Mouse (Mus musculus): ENCODE results near the gene Ngrn. TPM values are rescaled to one million over a fixed set of nuclear protein-coding genes. Genes with fewer than 3 reads are reported as not detected.

Ngrn gene
- polyA plus RNA-seq, 1 experiment from 2014 or later, result 40.8 TPM

DNA sequence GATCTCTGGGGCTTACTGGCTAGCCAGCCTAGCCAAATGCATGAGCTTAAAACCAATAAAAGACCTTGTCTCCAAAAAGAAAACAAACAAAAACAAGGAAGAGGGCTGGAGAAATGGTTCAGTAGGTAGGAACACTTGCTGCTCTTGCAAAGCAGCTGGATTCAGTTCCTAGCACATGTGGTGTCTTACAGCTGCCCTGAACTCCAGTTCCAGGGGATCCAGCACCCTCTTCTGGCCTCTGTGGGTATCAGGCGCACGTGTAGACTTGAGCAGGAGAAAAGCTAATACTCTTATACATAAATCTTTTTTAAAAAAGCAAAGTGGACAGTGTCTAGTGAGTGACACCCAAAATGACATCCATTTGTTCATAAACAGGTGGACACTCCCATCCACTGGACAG lies 40.5 kb downstream of the Ngrn start:
- Histone ChIP-seq H3K4me3 (ENCODE audit: low read depth, low read length) (no peak overlapping the region), H3K9me3 (ENCODE audit: low read length) (no peaks in the 10 kb centered on the region), H3K36me3 (ENCODE audit: insufficient read depth, low read length) (no peaks in the 10 kb centered on the region), H3K4me2 (replicated peaks; ENCODE audit: low read depth, low read length) (no peak overlapping the region), H3K27me3 (replicated peaks; ENCODE audit: insufficient read depth, low read length) (no peaks in the 10 kb centered on the region), H3K9ac (replicated peaks; ENCODE audit: low read depth) (no peak overlapping the region), H3K27ac (ENCODE audit: low read length) (no peak overlapping the region), H3K4me1 (ENCODE audit: insufficient read depth, low read depth, low read length) (no peaks in the 10 kb centered on the region; the same call in 1 of the 2 replicates)
- ATAC-seq (no peak), DNase-seq (ENCODE audit: low spot score) (no peak)
- WGBS, result 77% methylated on average over 2 of the region's 2 CpGs
- TF ChIP-seq EP300 (IDR thresholded peaks at IDR 0.05) (no peak), CTCF (IDR thresholded peaks at IDR 0.05) (peak; percentile 35)

DNA sequence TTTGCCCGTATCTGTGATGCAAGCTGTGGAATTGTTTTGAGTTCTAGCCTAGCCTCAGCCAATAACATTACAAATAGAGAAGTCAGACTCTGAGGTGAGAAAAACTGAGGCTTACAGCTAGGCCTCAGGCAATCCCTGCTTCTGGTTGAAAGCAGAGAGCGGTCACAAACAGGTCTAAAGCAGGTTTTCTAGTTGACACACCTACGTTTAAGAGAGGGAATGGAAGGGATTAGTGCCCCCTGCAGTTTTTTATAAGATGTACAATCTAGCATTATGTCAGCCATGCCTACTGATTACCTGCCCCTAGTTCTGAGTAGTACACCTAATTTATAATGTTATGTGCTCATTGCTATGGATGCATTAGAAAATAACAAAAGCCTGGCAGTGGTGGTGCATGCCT lies 46.8 kb downstream of the Ngrn start:
- Histone ChIP-seq H3K4me3 (ENCODE audit: low read depth, low read length) (no peak overlapping the region), H3K4me2 (replicated peaks; ENCODE audit: low read depth, low read length) (no peak overlapping the region), H3K9ac (replicated peaks; ENCODE audit: low read depth) (no peak overlapping the region), H3K4me1 (ENCODE audit: insufficient read depth, low read depth, low read length) (no peaks in the 10 kb centered on the region), H3K36me3 (ENCODE audit: insufficient read depth, low read length) (peaks cover 3% of the 10 kb centered on the region; the same call in 1 of the 2 replicates), H3K27me3 (replicated peaks; ENCODE audit: insufficient read depth, low read length) (no peaks in the 10 kb centered on the region), H3K9me3 (ENCODE audit: low read length) (no peaks in the 10 kb centered on the region), H3K27ac (ENCODE audit: low read length) (no peak overlapping the region)
- 69% methylated on average over 3 of the region's 3 CpGs for WGBS
- TF ChIP-seq CTCF (IDR thresholded peaks at IDR 0.05) (peak; percentile 39), EP300 (IDR thresholded peaks at IDR 0.05) (no peak)
- DNase-seq (ENCODE audit: low spot score) (peak; percentile 26), ATAC-seq (no peak; the same call in 1 of the 2 replicates)

DNA sequence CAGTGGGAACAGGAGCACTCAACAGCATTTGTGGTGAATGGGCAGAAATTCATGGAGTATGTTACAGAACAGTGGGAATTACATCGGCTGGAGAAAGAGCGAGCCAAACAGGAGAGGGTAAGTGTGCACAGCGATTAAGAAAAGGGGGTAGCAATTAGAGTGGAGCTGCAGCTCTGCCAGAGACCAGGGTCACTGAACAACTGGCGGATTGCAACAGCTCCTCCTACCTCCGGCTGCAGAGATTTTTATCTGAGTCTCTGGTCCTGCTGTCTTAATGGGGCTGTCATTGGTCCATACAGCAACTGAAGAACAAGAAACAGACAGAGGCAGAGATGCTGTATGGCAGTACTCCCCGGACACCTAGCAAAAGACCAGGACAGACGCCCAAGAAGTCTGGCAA lies 49.8 kb downstream of the Ngrn start:
- DNase-seq (ENCODE audit: low spot score) (no peak), ATAC-seq (no peak)
- WGBS, result 68% methylated on average over 7 of the region's 7 CpGs
- H3K36me3 ChIP-seq (ENCODE audit: insufficient read depth, low read length), result peaks cover 3% of the 10 kb centered on the region; the same call in 1 of the 2 replicates
- H3K9ac ChIP-seq (replicated peaks; ENCODE audit: low read depth), result no peak overlapping the region
- TF ChIP-seq CTCF (IDR thresholded peaks at IDR 0.05) (no peak), EP300 (IDR thresholded peaks at IDR 0.05) (no peak)
- no peaks in the 10 kb centered on the region for H3K9me3 ChIP-seq (ENCODE audit: low read length)
- H3K4me2 ChIP-seq (replicated peaks; ENCODE audit: low read depth, low read length), result no peak overlapping the region
- H3K27me3 ChIP-seq (replicated peaks; ENCODE audit: insufficient read depth, low read length), result no peaks in the 10 kb centered on the region
- H3K27ac ChIP-seq (ENCODE audit: low read length), result peak overlapping the region; percentile 38; the same call in 1 of the 2 replicates
- no peaks in the 10 kb centered on the region for H3K4me1 ChIP-seq (ENCODE audit: insufficient read depth, low read depth, low read length)
- no peak overlapping the region for H3K4me3 ChIP-seq (ENCODE audit: low read depth, low read length)

Other genes with a start within 250 kb of the Ngrn start
- 11.1 and 12.9 TPM in 2 replicates for gene Zfp710, start 236.4 kb upstream of the Ngrn start, polyA plus RNA-seq (2015; fragmentation: Nextera tagmentation; extraction: Ambion mirVana)
- 296 and 298 TPM in 2 replicates for gene Idh2, start 145.8 kb upstream of the Ngrn start, polyA plus RNA-seq (2015; fragmentation: Nextera tagmentation; extraction: Ambion mirVana)
- gene Sema4b, start 74.4 kb upstream of the Ngrn start, polyA plus RNA-seq (2015; fragmentation: Nextera tagmentation; extraction: Ambion mirVana), result 11.6 and 11.8 TPM in 2 replicates
- gene Cib1, start 28.4 kb upstream of the Ngrn start, polyA plus RNA-seq (2015; fragmentation: Nextera tagmentation; extraction: Ambion mirVana), result 108 and 123 TPM in 2 replicates
- gene Gdpgp1, start 28.4 kb upstream of the Ngrn start, polyA plus RNA-seq (2015; fragmentation: Nextera tagmentation; extraction: Ambion mirVana), result 2.6 and 2.8 TPM in 2 replicates
- 1.9 and 2.1 TPM in 2 replicates for gene Ttll13, start 14.8 kb upstream of the Ngrn start, polyA plus RNA-seq (2015; fragmentation: Nextera tagmentation; extraction: Ambion mirVana)
- 2.8 and 3.4 TPM in 2 replicates for gene Vps33b, start 8.4 kb downstream of the Ngrn start, polyA plus RNA-seq (2015; fragmentation: Nextera tagmentation; extraction: Ambion mirVana)
- gene Prc1, start 33.2 kb downstream of the Ngrn start, polyA plus RNA-seq (2015; fragmentation: Nextera tagmentation; extraction: Ambion mirVana), result 8.4 and 13.8 TPM in 2 replicates
- gene Rccd1, start 63.2 kb downstream of the Ngrn start, polyA plus RNA-seq (2015; fragmentation: Nextera tagmentation; extraction: Ambion mirVana), result 3.4 and 3.8 TPM in 2 replicates
- 30.3 and 32.9 TPM in 2 replicates for gene Unc45a, start 79.8 kb downstream of the Ngrn start, polyA plus RNA-seq (2015; fragmentation: Nextera tagmentation; extraction: Ambion mirVana)
- gene Hddc3, start 81.9 kb downstream of the Ngrn start, polyA plus RNA-seq (2015; fragmentation: Nextera tagmentation; extraction: Ambion mirVana), result 8.5 and 9.2 TPM in 2 replicates
- gene Man2a2, start 110.2 kb downstream of the Ngrn start, polyA plus RNA-seq (2015; fragmentation: Nextera tagmentation; extraction: Ambion mirVana), result 8.5 and 9.6 TPM in 2 replicates
- gene Fes, start 126.7 kb downstream of the Ngrn start, polyA plus RNA-seq (2015; fragmentation: Nextera tagmentation; extraction: Ambion mirVana), result 23.5 and 26.4 TPM in 2 replicates
- gene Furin, start 144.2 kb downstream of the Ngrn start, polyA plus RNA-seq (2015; fragmentation: Nextera tagmentation; extraction: Ambion mirVana), result 24.4 and 27.3 TPM in 2 replicates

All from lung, postnatal 0 days (tissue).